Mouse (Mus musculus) Patski (cell line): ENCODE measurements around the gene Ctdsp2. TPM values are rescaled to one million over a fixed set of nuclear protein-coding genes. Genes with fewer than 3 reads are reported as not detected.

Experiments used
- ATAC-seq: fragments of 100-300 bp; one replicate; pipeline ENCODE4 v1.8.0; 2021
- CTCF ChIA-PET: fragments of 350-600 bp; sonication (Branson Sonifier 250); formaldehyde crosslinking; loops from one replicate; lab custom pipeline; 2022; ENCODE audit warnings: inconsistent platforms; lab: Charles Lee
- POLR2A ChIA-PET: fragments of 350-600 bp; sonication (Branson Sonifier 250); formaldehyde crosslinking; loops from one replicate; lab custom pipeline; 2022; ENCODE audit warnings: antibody characterized with exemption, inconsistent platforms; lab: Charles Lee
- DNase-seq: peaks from one replicate; pipeline ENCODE4 v3.0.0-alpha.2; 2011; ENCODE audit warnings: low read depth, low spot score
- H3K27me3 ChIP-seq: fragments of 371-371 bp; one replicate; pipeline ENCODE4 v1.5.1; 2021
- CTCF ChIP-seq: fragments of 100-300 bp; IDR thresholded peaks from one replicate; pipeline ENCODE4 v1.5.1; 2021
- in situ Hi-C: fragments of 300-500 bp; cut with MboI; formaldehyde crosslinking; loops from 3 replicates; pipeline ENCODE4 v1.11.1; 2018; ENCODE audit warnings: low pct_unique_long_range_greater_than_20kb, mixed read lengths
- polyA plus RNA-seq: library from polyadenylated mRNA; unstranded; gene quantifications from one replicate; pipeline ENCODE4 v1.2.3, GENCODE M21; 2021

Gene Ctdsp2
- polyA plus RNA-seq, 1 experiment from 2014 or later = 101 TPM

GRCm38 (mm10) chr10:126940949-126941348 is 37.6 kb upstream of the Ctdsp2 start:
- ChIA-PET POLR2A (no interaction called here), CTCF (no interaction called here)
- TF ChIP-seq CTCF = no peak
- ATAC-seq (no peak), DNase-seq (no peak)
- in situ Hi-C loops = no loop called here
- no peaks in the 10 kb centered on the region for H3K27me3 ChIP-seq

DNA sequence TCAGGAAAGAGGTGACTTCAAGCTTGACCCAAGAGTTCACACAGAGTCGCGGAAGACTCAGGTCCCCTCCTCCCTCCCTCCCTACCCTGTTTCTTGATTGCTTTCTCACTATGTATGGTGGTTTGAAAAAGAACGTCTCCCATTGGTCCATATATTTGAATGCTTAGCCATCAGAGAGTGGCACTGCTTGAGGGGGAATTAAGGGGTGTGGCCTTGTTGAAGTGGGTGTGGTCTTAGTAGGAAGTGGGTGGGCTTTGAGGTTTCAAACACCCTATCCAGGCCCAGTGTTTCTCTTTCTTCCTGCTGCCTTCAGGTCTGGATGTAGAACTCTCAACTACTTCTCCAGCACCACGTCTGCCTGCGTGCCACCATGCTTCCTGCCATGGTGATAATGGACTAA is 33.0 kb upstream of the Ctdsp2 start:
- ChIA-PET CTCF (no interaction called here), POLR2A (no interaction called here)
- no peak for DNase-seq
- no peak for TF ChIP-seq CTCF
- H3K27me3 ChIP-seq = no peaks in the 10 kb centered on the region
- in situ Hi-C loops = no loop called here
- no peak for ATAC-seq

- ATAC-seq (no peak), DNase-seq (no peak)
- TF ChIP-seq CTCF = no peak
- CTCF ChIA-PET = no interaction called here
- POLR2A ChIA-PET = interaction anchor here (0.5 kb wide), 1 partner anchor 20 kb away, joined by 3 read pairs; no protein-coding TSS in a partner anchor
- in situ Hi-C loops = no loop called here
- H3K27me3 ChIP-seq = no peaks in the 10 kb centered on the region
Observed at GRCm38 (mm10) chr10:126949824-126950223, 28.7 kb upstream of the Ctdsp2 start.

DNA sequence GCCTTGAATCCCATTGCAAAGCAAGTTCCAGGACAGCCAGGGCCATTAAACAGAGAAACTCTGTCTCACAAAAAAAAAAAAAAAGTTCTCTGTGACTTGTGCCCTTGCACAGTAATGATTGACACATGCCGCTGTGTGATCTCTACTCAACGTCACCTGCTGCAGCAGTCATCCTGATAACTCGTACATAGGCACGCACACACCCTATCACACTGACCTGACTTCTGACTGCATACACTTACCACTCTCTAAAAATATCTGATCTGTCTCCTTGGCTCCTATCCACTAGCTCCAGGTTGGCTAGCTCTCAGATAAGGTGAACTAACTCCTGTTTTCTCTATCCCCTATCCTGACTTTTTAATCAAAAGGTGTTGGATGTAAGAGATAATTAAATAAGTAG is 27.9 kb upstream of the Ctdsp2 start:
- in situ Hi-C loops = no loop called here
- no peaks in the 10 kb centered on the region for H3K27me3 ChIP-seq
- DNase-seq (no peak), ATAC-seq (no peak)
- ChIA-PET POLR2A (interaction anchor here (0.6 kb wide), 1 partner anchor 863 kb away, joined by 3 read pairs; no protein-coding TSS in a partner anchor), CTCF (interaction anchor here (0.9 kb wide), 1 partner anchor 14 kb away, joined by 3 read pairs; no protein-coding TSS in a partner anchor)
- TF ChIP-seq CTCF = no peak

DNA sequence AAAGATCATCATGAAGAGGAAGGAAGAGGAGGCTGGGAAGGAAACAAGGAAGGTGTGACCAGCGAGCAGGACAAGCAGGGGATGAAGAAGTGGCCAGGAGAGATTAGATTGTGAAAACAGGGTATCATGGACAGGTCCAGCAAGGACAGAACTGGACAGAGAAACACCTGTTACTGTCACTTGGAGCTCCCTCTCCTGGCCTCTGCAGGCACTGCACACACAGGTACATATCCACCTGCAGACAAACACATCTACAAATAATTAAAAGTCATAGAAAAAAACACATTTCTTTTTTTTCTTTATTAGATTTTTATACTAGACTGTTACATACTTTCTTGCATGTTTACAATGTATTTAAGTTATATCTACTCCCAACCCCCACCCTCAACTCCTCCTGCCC is 26.1 kb upstream of the Ctdsp2 start:
- TF ChIP-seq CTCF = no peak
- ChIA-PET CTCF (interaction anchor here (0.9 to 2.8 kb wide), 4 partner anchors 9 to 22 kb away, joined by 3 to 12 read pairs (median 8); no protein-coding TSS in a partner anchor), POLR2A (no interaction called here)
- ATAC-seq = no peak
- in situ Hi-C loops = no loop called here
- no peak for DNase-seq
- H3K27me3 ChIP-seq = no peaks in the 10 kb centered on the region

DNA sequence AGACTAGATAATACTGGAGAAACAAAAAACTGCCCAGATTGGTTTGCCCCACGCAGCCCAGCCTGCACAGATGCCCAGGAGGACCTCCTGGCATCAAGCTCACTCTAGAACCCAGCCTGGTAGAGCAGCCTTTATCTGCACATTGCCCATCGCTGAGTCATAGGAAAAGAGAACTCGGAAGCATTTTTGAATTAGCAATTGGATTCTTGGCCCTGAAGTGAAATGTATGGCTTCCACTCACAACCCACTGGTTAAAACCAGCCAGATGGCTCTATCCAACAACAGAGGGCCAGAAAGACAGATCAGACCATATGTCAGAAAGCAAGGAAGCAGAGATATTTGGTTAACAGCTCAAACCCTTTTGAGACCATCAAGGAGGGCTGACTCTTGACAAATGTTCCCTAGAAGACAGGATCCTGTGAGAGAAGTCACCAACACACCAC is 25.5 kb upstream of the Ctdsp2 start:
- POLR2A ChIA-PET = no interaction called here
- CTCF ChIA-PET = interaction anchor here (0.9 to 2.8 kb wide), 4 partner anchors 10 to 21 kb away, joined by 3 to 12 read pairs (median 8); no protein-coding TSS in a partner anchor
- DNase-seq (no peak), ATAC-seq (no peak)
- in situ Hi-C loops = no loop called here
- H3K27me3 ChIP-seq = no peaks in the 10 kb centered on the region
- no peak for TF ChIP-seq CTCF

DNA sequence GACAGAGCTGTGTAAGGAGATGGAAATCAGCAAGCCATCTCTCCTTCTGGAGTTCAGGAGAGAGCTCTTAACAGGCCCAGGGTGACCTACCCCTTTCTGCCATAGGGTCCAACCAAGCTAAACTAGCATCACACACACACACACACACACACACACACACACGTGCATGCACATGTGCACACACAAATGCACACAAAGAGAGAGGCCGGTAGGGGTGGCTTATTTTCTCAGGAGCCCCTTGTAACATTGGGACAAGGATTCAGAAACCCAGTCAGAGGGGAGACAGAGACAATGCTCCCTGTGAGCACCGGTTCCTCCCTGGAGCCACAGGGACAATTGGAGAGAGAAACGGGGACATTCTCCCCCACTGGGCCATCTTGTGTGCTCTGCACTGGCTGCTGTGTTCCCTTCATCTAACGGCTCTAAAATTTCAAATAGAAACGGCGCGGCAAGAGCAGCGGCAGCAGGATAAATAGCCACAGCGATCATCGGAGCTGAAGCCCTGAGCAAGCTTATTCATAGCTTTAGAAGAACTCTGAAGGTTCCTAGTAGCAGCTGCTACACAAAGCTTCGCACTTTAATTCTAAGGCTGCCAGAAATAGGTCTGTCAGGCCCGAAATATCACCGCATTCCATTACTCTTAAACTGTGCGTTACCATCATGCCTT is 21.7 kb upstream of the Ctdsp2 start:
- POLR2A ChIA-PET = interaction anchor here (0.6 to 1.7 kb wide), 3 partner anchors 9 to 121 kb away, joined by 3 to 5 read pairs (median 4); no protein-coding TSS in a partner anchor
- ATAC-seq (peak; percentile 15), DNase-seq (no peak)
- no peaks in the 10 kb centered on the region for H3K27me3 ChIP-seq
- in situ Hi-C loops = no loop called here
- no peak for TF ChIP-seq CTCF
- CTCF ChIA-PET = interaction anchor here (1.1 to 1.5 kb wide), 3 partner anchors 12 to 102 kb away, joined by 3 to 8 read pairs (median 5); no protein-coding TSS in a partner anchor

- DNase-seq = no peak
- no peak for TF ChIP-seq CTCF
- in situ Hi-C loops = no loop called here
- CTCF ChIA-PET = interaction anchor here (1.1 to 1.5 kb wide), 4 partner anchors 12 to 101 kb away, joined by 3 to 8 read pairs (median 4); no protein-coding TSS in a partner anchor
- POLR2A ChIA-PET = interaction anchor here (0.6 to 1.2 kb wide), 2 partner anchors 18 to 26 kb away, joined by 3 read pairs; no protein-coding TSS in a partner anchor
- no peaks in the 10 kb centered on the region for H3K27me3 ChIP-seq
- ATAC-seq = peak; percentile 19
Observed at GRCm38 (mm10) chr10:126957359-126958107, 21.0 kb upstream of the Ctdsp2 start.

DNA sequence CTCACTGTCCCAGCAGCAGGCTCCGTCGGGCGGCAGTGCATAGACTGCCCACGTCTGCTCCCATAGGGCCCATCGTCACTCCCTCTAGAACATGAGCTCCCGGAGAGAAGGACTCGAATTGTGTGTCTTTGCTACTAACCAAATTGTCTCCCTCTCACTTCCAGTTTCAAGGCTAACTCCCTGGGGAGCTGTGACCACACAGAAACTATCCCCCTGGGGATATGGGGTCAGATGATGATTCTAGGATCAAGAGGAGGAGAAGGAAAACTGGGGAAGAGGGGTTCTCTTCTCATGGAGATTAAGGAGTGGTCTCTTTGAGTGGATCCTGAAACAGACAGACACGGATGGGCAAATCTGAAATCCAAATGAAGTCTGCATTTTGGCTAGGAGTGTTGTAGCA is 18.0 kb upstream of the Ctdsp2 start:
- ChIA-PET CTCF (interaction anchor here (1.5 kb wide), 1 partner anchor 30 kb away, joined by 3 read pairs; no protein-coding TSS in a partner anchor), POLR2A (no interaction called here)
- no peak for TF ChIP-seq CTCF
- H3K27me3 ChIP-seq = no peaks in the 10 kb centered on the region
- DNase-seq (no peak), ATAC-seq (no peak)
- in situ Hi-C loops = no loop called here

DNA sequence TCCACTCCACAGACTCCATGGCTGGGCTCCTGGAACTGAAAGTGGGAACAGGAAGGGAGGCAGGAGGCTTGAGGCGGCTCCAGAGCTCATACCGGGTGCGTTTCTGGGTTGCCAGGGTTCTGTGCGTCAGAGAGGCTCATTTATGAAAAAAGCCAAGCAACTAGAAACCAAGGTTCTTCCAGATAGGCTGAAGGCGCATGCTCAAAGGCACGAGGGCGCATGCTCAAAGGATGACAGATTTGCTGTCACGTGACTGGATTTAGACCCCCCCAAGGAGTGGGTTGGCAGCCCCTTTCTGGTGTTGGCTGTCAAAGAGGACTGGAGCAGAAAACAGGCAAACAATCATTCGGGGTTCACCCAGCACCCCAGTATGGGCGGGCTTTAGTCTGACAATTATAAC is 16.8 kb upstream of the Ctdsp2 start:
- in situ Hi-C loops = no loop called here
- ATAC-seq (no peak), DNase-seq (no peak)
- ChIA-PET CTCF (no interaction called here), POLR2A (no interaction called here)
- no peak for TF ChIP-seq CTCF
- no peaks in the 10 kb centered on the region for H3K27me3 ChIP-seq
